Mouse (Mus musculus) kidney, embryonic 15.5 days (tissue): ENCODE results near the gene Acot13. TPM values are rescaled to one million over a fixed set of nuclear protein-coding genes. Genes with fewer than 3 reads are reported as not detected.

Experiments
- ATAC-seq: fragments of 200-750 bp; cut with Nextera tagmentation; replicated peaks from 2 replicates; pipeline ENCODE4 v1.8.0; 2017; ENCODE audit warnings: moderate TSS enrichment; ENCODE audit not compliant: low FRiP score
- H3K27ac ChIP-seq: fragments of 300-500 bp; sonication (generic); 2 replicates; pipeline ENCODE4 v1.5.1; 2015; ENCODE audit warnings: mild to moderate bottlenecking, inconsistent platforms
- H3K27me3 ChIP-seq: fragments of 300-500 bp; sonication (generic); 2 replicates; pipeline ENCODE4 v1.6.1; 2015; ENCODE audit warnings: inconsistent platforms
- H3K36me3 ChIP-seq: fragments of 300-500 bp; sonication (generic); 2 replicates; pipeline ENCODE4 v1.6.1; 2015; ENCODE audit warnings: inconsistent platforms
- H3K4me1 ChIP-seq: fragments of 300-500 bp; sonication (generic); 2 replicates; pipeline ENCODE4 v1.6.1; 2015; ENCODE audit warnings: inconsistent platforms
- H3K4me2 ChIP-seq: fragments of 300-500 bp; sonication (generic); 2 replicates; pipeline ENCODE4 v1.6.1; 2015; ENCODE audit warnings: moderate library complexity, mild to moderate bottlenecking, inconsistent platforms
- H3K4me3 ChIP-seq: fragments of 300-500 bp; sonication (generic); replicated peaks from 2 replicates; pipeline ENCODE4 v1.5.1; 2015; ENCODE audit warnings: mild to moderate bottlenecking, inconsistent platforms
- H3K9ac ChIP-seq: fragments of 300-500 bp; sonication (generic); 2 replicates; pipeline ENCODE4 v1.6.1; 2015; ENCODE audit warnings: mild to moderate bottlenecking, inconsistent platforms
- H3K9me3 ChIP-seq: fragments of 300-500 bp; sonication (generic); replicated peaks from 2 replicates; pipeline ENCODE4 v1.6.1; 2016; ENCODE audit warnings: inconsistent platforms
- WGBS: fragments of 180-500 bp; shearing (Covaris S2); methylation state at CpG from one replicate; pipeline ENCODE4 v1.1.7; 2015; ENCODE audit warnings: mixed read lengths; 5-methylcytosine and 5-hydroxymethylcytosine counted together
- polyA plus RNA-seq: library from polyadenylated mRNA; unstranded; fragments of >200 nt; fragmentation: Nextera tagmentation; extraction: Ambion mirVana; gene quantifications from 2 replicates; pipeline ENCODE4 v1.2.1, GENCODE M21; 2015

Acot13 gene
- polyA plus RNA-seq, 1 experiment from 2014 or later, result 103 TPM

DNA sequence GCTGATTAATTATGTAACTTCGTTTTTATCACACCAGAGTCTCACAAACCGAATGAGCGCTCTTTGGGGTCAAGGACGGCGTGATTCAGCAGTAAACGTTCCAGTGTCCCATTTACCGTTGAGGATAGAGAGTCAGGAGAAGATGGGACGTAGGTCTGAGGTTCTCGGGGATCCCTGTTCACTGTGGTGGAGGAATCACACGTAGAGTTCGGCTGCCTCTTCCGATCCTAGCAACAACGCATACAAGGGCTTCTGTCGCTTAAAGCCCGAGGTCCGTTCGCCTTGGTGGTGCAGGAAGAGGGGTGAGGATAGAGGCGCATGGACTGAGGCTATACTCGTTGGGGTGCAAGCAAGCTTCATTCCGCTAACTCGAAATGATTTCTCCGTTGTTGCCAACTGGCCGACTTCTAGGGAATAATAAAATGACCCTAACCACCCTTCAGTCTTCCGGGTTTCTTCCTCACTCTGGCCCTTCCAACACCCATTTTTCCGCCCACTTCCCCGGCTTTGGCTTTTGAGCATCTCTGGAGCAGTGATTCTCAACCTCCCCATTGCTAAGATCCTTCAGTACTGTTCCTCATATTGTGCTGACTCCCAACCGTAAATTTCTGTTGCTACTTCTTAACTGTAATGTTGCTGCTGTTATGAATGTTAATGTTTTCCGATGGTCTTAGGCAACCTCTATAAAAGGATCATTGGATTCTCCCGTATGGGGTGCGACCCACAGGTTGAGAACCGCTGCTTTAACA is 31.2 kb downstream of the Acot13 start:
- under 1% methylated on average over 31 of the region's 31 CpGs for WGBS
- Histone ChIP-seq H3K4me2 (peak overlapping the region; percentile 87), H3K27ac (peak overlapping the region; percentile 99), H3K9me3 (no peaks in the 10 kb centered on the region), H3K9ac (peak overlapping the region; percentile 53), H3K36me3 (peaks cover 3% of the 10 kb centered on the region; the same call in 1 of the 2 replicates), H3K4me3 (peak overlapping the region; percentile 91), H3K27me3 (no peaks in the 10 kb centered on the region), H3K4me1 (peaks cover 16% of the 10 kb centered on the region)
- ATAC-seq, result peak; percentile 34

DNA sequence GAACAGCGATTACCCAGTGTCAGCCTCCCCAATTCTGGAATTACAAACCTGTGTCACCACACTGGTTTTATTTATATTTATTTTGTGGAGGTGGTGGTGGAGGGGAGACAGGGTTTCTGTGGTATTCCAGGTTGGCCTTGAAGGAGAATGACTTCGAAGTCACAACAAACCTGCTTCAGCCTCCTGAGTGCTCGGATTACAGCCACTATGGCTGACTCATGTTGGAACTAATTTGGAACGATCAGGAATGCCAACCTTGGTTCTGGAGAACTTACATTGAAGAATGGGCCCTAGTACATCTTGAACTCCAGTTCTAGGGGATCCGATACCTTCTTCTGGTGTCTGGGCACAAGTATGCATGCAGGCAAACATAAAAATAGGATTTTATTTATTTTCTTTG is 32.0 kb downstream of the Acot13 start:
- peaks cover 13% of the 10 kb centered on the region for H3K4me1 ChIP-seq
- peak overlapping the region; percentile 91 for H3K4me3 ChIP-seq
- H3K9ac ChIP-seq, result peak overlapping the region; percentile 53
- H3K27me3 ChIP-seq, result no peaks in the 10 kb centered on the region
- WGBS, result 60% methylated on average over 5 of the region's 5 CpGs
- H3K36me3 ChIP-seq, result no peaks in the 10 kb centered on the region
- no peak overlapping the region for H3K27ac ChIP-seq
- no peaks in the 10 kb centered on the region for H3K9me3 ChIP-seq
- no peak for ATAC-seq
- peak overlapping the region; percentile 87 for H3K4me2 ChIP-seq

DNA sequence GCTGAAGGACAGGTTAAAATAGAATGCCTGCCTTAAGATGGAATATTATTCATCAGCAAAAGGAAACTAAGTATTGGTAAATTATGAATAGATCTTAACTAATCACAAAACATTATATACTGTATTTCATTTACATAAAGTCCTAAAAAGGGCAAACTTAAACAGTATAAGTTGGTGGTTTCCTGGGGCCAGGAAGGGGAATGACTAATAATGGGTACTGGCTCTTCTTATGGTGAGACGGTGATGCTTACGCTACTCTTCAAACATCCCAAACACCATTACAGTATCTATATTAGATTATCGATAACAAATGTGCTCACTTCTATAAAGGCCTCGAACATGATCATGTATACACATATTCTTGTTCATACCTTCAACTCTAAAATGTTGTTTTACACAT is 32.7 kb downstream of the Acot13 start:
- Histone ChIP-seq H3K27ac (no peak overlapping the region), H3K36me3 (no peaks in the 10 kb centered on the region), H3K9ac (no peak overlapping the region), H3K4me3 (no peak overlapping the region), H3K4me2 (no peak overlapping the region), H3K9me3 (no peaks in the 10 kb centered on the region), H3K4me1 (peaks cover 10% of the 10 kb centered on the region), H3K27me3 (no peaks in the 10 kb centered on the region)
- WGBS, result 93% methylated on average over 4 of the region's 4 CpGs
- no peak for ATAC-seq

DNA sequence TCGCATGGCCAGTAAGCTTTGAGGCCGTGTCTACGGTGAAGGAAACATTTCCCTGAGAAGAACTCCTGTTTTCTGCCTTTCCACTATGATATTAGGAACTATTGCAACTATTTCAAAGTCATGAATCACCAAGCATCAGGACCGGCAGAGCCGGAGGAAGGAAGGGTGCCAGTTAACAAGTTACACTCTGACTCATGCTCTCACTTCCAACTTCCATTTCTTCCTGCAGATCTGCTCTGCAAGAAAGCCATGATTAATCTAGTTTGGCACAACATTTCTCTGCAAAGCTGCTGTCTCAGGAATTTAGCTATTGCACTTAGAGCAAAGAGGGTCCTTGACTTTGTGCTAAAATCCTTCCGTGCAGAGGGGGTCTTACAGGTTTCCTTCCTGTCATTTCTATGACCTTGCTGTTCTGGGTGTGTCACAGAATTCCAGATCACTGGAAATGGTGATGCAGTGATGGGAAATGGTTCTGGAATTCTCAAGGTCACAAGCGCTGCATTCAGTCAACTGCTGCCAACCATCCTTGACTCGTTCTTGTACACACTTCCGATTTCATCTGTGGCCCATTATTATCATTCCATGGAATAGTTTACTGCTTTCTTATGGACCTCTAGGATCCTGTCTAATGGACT is 38.8 kb downstream of the Acot13 start:
- H3K4me1 ChIP-seq, result no peaks in the 10 kb centered on the region
- no peak for ATAC-seq
- H3K27ac ChIP-seq, result 0 out of 2 replicates have a peak overlapping the region, but pooled peaks have one; percentile 25
- 78% methylated on average over 9 of the region's 9 CpGs for WGBS
- H3K9ac ChIP-seq, result no peak overlapping the region
- no peak overlapping the region for H3K4me3 ChIP-seq
- no peaks in the 10 kb centered on the region for H3K9me3 ChIP-seq
- no peaks in the 10 kb centered on the region for H3K36me3 ChIP-seq
- no peaks in the 10 kb centered on the region for H3K27me3 ChIP-seq
- H3K4me2 ChIP-seq, result no peak overlapping the region

DNA sequence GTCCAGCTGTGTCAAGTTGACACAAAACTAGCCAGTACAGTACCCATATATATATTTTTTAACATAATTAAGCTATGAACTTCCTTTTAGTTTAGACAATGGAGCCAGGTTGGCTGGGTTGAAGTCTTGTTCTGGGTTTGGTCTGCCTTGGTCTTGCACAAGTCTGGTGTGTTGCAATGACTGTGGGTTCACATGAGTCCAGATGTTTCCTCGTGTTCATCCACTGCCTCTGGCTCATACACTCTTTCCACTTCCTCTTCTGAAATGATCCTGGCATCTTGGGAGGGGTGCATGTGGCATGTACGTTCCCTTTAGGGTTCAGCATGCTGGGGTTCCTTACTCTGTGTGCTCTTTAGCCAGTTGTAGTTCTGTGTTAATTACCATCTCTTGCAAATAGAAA is 40.0 kb downstream of the Acot13 start:
- no peaks in the 10 kb centered on the region for H3K27me3 ChIP-seq
- peaks cover 4% of the 10 kb centered on the region; the same call in 1 of the 2 replicates for H3K4me1 ChIP-seq
- H3K9ac ChIP-seq, result no peak overlapping the region
- H3K36me3 ChIP-seq, result no peaks in the 10 kb centered on the region
- 76% methylated on average over 2 of the region's 2 CpGs for WGBS
- no peak overlapping the region for H3K4me3 ChIP-seq
- no peak overlapping the region for H3K4me2 ChIP-seq
- no peaks in the 10 kb centered on the region for H3K9me3 ChIP-seq
- no peak for ATAC-seq
- no peak overlapping the region for H3K27ac ChIP-seq

DNA sequence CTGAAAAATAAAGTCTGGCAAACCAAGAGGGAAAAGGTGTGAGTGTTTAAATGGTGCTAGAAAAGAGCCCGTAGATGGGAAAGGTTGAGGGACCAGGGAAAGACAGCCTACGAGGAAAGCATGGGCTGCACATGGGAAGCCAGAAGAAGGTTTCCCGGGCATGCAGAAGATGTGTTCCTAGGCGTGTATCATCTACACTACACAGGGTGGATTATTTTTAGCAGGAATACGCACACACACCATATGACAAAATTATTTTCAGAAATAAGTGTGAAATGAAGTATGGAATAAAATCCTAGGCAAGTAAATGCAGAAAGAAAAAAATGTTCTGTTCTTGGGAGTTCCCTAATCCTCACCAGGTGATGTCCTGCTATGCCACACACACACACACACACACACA is 43.9 kb downstream of the Acot13 start:
- 90% methylated on average over 5 of the region's 5 CpGs for WGBS

DNA sequence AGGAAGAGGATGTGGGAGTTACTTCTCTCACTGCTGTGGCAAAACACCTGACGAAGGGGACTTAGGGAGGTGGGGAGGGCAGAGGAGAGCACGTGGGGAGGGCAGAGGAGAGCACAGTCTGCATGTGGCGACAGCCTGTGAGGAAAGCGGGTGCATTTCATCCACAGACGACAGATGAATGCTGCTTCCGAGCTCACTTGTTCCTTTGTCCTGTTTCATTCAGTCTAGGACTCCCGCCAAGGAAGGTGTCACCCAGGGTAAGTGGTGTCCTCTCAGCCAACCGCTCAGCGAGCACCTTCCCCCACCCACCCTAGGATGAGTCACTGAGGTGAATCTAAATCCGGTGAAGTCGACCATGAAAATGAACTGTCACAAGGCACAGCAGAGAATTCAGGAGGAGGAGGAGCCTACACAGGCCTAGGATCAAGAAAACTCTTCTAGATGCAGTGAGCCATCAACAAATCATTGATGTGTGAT is 45.3 kb downstream of the Acot13 start:
- H3K9ac ChIP-seq, result no peak overlapping the region
- no peaks in the 10 kb centered on the region for H3K27me3 ChIP-seq
- H3K9me3 ChIP-seq, result no peaks in the 10 kb centered on the region
- no peak overlapping the region for H3K4me3 ChIP-seq
- peak; percentile 93 for ATAC-seq
- 34% methylated on average over 11 of the region's 11 CpGs for WGBS
- H3K27ac ChIP-seq, result peak overlapping the region; percentile 46; the same call in 1 of the 2 replicates
- peaks cover 10% of the 10 kb centered on the region; the same call in 1 of the 2 replicates for H3K4me1 ChIP-seq
- H3K36me3 ChIP-seq, result no peaks in the 10 kb centered on the region
- H3K4me2 ChIP-seq, result peak overlapping the region; percentile 14; the same call in 1 of the 2 replicates

More for the DNA sequence above, 43.9 kb downstream of the Acot13 start:
- ATAC-seq, result no peak
- Histone ChIP-seq H3K4me3 (no peak overlapping the region), H3K27ac (no peak overlapping the region), H3K36me3 (no peaks in the 10 kb centered on the region), H3K9me3 (no peaks in the 10 kb centered on the region), H3K4me2 (no peak overlapping the region), H3K27me3 (no peaks in the 10 kb centered on the region), H3K4me1 (peaks cover 5% of the 10 kb centered on the region; the same call in 1 of the 2 replicates), H3K9ac (no peak overlapping the region)

DNA sequence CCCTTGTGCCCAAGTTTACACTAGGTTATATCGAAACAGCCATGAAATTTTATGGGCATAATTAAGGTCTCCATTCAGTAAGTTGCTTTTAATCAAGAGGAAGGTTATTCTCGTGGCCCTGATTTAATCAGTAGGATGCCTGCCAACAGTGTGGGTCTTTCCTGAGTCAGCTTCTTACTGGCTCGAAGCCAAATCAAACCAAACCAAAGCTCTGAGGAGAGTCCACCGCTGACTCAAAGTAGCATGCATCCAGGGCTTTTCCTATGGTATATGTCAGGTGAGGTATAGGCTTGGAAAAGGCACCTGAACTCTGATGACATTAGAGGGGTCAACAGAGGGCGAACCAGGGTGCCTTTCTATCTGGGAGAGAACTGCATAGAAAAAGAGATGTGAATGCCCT is 49.4 kb downstream of the Acot13 start:
- ATAC-seq, result 0 out of 2 replicates have a peak, but pooled peaks have one; percentile 31
- H3K27me3 ChIP-seq, result no peaks in the 10 kb centered on the region
- no peaks in the 10 kb centered on the region for H3K36me3 ChIP-seq
- no peak overlapping the region for H3K9ac ChIP-seq
- no peak overlapping the region for H3K27ac ChIP-seq
- no peak overlapping the region for H3K4me2 ChIP-seq
- WGBS, result 55% methylated on average over 5 of the region's 5 CpGs
- no peaks in the 10 kb centered on the region for H3K9me3 ChIP-seq
- peaks cover 10% of the 10 kb centered on the region; the same call in 1 of the 2 replicates for H3K4me1 ChIP-seq
- H3K4me3 ChIP-seq, result no peak overlapping the region

DNA sequence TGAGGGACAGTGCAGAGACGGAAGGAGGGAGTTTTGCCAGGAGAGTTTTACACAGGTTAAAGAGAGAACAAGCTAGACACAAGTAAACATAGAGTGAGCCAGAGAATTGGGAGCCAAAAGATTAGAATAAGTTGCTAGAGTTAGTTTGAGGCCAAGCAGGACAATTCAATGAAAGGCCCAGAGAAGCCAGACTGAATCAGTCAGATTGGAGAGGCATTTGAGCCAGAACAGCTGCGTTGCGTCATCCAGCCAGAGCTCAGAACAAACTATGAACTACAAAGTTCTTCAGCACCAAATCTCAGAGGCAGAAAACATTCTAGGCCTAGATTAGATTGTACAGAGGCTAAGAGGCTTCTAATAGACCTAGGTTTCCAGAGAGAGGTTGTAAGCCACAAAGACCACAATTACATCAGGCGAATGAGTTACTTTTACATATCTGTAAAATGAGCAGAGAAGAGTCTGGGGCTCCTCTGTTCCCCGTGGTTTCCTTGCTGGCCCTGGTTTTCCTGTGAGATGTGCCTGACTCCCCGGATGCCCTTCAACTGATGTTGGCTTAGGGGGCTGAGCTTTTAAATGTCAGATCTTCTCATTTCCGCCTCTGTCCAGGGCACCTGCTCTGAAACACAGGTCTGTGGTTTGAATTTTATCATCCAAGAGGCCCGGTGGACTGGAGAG is 52.5 kb downstream of the Acot13 start:
- Histone ChIP-seq H3K4me2 (no peak overlapping the region), H3K36me3 (no peaks in the 10 kb centered on the region), H3K9ac (no peak overlapping the region), H3K4me3 (no peak overlapping the region), H3K27ac (no peak overlapping the region), H3K9me3 (no peaks in the 10 kb centered on the region), H3K4me1 (0 out of 2 replicates have a peak, but pooled peaks cover 5% of the 10 kb centered on the region), H3K27me3 (no peaks in the 10 kb centered on the region)
- 80% methylated on average over 8 of the region's 8 CpGs for WGBS
- ATAC-seq, result no peak

DNA sequence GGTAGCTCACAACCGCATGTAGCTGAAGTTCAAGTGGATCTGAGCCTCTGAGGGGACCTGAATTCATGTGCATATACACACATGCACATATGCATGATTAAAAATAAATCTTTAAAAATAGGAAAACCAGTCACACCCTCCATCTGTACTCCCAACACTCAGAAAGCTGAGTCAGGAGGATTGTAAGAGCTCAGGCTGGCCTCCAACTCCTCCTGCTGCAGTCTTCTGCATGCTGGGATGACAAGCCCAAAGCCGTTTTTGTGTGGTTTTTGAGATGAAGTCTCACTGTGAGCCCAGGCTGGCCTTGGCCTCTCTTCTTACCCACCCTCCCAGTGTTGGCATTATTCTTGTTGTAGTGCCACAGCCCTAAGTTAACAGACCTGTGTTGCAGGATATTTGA is 53.3 kb downstream of the Acot13 start:
- H3K27ac ChIP-seq, result no peak overlapping the region
- H3K4me1 ChIP-seq, result 0 out of 2 replicates have a peak, but pooled peaks cover 5% of the 10 kb centered on the region
- no peaks in the 10 kb centered on the region for H3K36me3 ChIP-seq
- H3K9me3 ChIP-seq, result no peaks in the 10 kb centered on the region
- WGBS, result 82% methylated on average over 2 of the region's 2 CpGs
- no peak overlapping the region for H3K4me2 ChIP-seq
- H3K9ac ChIP-seq, result no peak overlapping the region
- H3K4me3 ChIP-seq, result no peak overlapping the region
- H3K27me3 ChIP-seq, result no peaks in the 10 kb centered on the region
- ATAC-seq, result no peak

DNA sequence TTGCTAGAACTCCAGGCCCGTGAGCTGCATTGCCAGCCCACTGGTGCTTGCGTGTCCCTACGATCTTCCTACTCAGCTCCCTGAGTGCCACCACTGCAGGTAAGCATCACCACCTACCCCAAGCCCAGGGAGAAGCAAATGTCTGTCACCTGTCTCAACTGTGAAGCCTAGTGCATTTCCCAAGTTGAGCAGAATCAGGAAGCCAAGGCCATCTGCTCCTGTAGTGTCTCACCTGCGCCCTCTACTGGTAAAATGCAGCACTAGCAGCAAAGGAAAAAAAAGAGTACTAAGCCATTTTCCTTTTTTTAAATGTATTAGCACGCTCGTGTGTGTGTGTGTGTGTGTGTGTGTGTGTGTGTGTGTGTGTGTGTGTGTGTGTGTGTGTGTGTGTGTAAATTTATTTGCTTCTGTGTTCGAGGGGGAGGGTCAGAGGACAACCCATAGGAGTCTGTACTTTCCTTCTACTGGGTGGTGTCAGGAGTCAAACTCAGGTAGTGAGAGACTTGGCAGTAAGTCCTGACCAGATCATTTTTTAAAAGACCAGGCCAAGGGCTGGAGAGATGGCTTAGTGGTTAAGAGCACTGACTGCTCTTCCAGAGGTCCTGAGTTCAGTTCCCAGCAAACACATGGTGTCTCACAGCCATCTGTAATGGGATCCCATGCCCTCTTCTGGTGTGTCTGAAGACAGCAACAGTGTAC is 55.0 kb downstream of the Acot13 start:
- Histone ChIP-seq H3K4me1 (no peaks in the 10 kb centered on the region), H3K36me3 (no peaks in the 10 kb centered on the region), H3K27me3 (no peaks in the 10 kb centered on the region), H3K4me3 (no peak overlapping the region), H3K27ac (no peak overlapping the region), H3K4me2 (no peak overlapping the region), H3K9ac (no peak overlapping the region), H3K9me3 (no peaks in the 10 kb centered on the region)
- 48% methylated on average over 7 of the region's 7 CpGs for WGBS
- no peak for ATAC-seq
